Mouse (Mus musculus) gastrocnemius, adult 18-20 months (tissue): ENCODE results near the gene Sox5. TPM values are rescaled to one million over a fixed set of nuclear protein-coding genes. Genes with fewer than 3 reads are reported as not detected.

ENCODE experiments used
- DNase-seq: peaks from one replicate; pipeline ENCODE4 v3.0.0; 2021; ENCODE audit warnings: low spot score
- total RNA-seq, 2 experiments: library from RNA; stranded (reverse); gene quantifications; 2 replicates each; pipeline ENCODE4 v1.2.3; 2021

The Sox5 gene
- total RNA-seq, 2 experiments from 2014 or later, result 1.1 to 1.3 TPM

GRCm38 (mm10) chr6:144584074-144584840 lies 197.5 kb downstream of the Sox5 start:
- DNase-seq, result no peak

GRCm38 (mm10) chr6:144579301-144579700 lies 202.5 kb downstream of the Sox5 start:
- DNase-seq, result no peak

DNA sequence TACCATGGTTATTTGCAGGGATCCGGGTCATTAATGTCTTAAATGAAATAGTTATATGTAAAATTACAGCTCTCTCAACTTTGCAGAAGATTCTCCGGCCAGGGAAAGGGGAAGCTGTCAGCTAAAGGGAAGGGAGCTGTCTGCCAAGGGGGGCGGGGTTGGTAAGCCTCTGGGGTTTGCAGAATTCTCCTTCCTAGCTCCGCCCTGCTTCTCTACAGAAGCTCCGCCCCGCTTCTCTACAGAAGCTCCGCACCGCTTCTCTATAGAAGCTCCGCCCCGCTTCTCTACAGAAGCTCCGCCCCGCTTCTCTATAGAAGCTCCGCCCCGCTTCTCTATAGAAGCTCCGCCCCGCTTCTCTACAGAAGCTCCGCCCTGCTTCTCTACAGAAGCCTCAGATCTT lies 210.9 kb downstream of the Sox5 start:
- DNase-seq, result peak; percentile 1

DNA sequence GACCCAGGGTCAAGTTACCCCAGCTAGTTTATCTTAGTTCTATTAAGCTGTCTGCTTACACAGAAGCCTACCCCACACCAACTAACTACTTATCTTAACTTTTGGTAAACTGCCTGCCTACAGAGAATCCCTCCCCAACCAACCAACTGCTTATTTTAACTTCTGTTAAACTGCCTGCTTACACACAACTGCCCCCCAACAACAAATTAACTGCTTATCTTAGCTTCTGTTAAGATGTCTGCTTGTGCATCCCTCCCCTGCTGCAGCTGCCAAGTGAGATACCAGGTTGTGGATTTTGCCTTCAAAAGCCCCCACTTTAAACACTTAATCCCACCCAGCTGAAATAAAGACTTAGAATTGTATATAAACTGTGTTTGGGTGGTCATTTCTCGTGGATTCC lies 215.9 kb downstream of the Sox5 start:
- DNase-seq, result no peak

DNA sequence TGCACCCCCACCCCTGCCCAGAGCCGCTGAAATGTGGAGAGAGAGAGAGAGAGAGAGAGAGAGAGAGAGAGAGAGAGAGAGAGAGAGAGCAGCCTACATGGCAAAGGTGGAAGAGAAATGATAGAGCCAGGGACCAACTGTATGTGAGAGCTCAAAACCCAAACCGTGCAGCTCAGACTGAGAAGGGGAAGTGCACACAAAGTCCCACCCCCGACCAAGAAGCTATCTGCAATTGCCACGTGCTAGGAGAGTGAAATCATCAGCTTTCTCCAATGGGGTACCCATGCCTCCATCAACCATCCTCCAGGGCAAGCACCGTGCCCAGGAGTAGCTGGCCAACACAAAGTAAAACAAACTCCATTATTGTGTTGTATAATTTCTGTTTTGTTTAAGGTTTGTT lies 220.1 kb downstream of the Sox5 start:
- no peak for DNase-seq

- no peak for DNase-seq
These were observed 221.6 kb downstream of the Sox5 start for GRCm38 (mm10) chr6:144560211-144560610.

- no peak for DNase-seq
These were observed 228.3 kb downstream of the Sox5 start for GRCm38 (mm10) chr6:144553476-144553875.

- no peak for DNase-seq
These were observed 232.8 kb downstream of the Sox5 start for GRCm38 (mm10) chr6:144548991-144549390.

- DNase-seq, result no peak
These were observed 234.6 kb downstream of the Sox5 start for GRCm38 (mm10) chr6:144547141-144547540.

DNA sequence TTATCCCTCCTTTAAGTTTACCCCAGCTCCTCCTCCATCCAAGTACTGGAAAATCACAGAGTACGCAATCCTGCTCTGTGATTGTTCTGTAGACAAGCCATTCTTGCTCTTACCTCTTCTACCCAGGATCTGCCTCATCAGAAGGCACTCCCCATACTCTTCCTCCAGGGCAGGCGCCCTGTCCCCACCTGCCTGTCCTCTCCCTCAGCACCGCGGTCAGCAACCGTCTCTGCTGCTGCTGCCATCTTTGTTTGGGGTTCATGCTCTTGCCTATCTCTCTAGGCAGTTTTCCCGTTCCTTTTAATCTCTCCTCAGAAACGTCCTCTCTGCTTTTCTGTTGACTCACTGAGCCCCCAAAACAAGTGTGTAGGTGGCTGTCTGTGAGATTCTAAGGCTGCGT lies 236.2 kb downstream of the Sox5 start:
- no peak for DNase-seq

GRCm38 (mm10) chr6:144541316-144541715 lies 240.5 kb downstream of the Sox5 start:
- no peak for DNase-seq

GRCm38 (mm10) chr6:144539439-144540192 lies 242.2 kb downstream of the Sox5 start:
- DNase-seq, result no peak

- no peak for DNase-seq
These were observed 258.3 kb downstream of the Sox5 start for GRCm38 (mm10) chr6:144523479-144523878.

DNA sequence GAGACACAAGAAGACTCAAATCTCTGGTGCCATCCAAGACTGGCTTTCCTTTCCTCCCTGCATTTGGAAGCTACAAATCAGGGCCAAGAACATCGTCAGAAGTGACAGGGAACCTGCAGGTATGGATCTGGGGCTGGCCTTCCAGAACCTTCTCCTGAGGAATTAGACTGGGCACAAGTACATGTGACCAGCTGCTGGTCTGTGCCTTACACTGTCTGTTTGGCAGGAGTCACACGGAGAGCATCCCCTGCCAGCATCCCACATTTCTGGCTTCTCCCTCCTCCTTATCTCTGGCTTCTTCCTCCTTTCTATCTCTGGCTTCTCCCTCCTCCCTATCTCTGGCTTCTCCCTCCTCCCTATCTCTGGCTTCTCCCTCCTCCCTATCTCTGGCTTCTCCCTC lies 263.0 kb downstream of the Sox5 start:
- DNase-seq, result no peak

DNA sequence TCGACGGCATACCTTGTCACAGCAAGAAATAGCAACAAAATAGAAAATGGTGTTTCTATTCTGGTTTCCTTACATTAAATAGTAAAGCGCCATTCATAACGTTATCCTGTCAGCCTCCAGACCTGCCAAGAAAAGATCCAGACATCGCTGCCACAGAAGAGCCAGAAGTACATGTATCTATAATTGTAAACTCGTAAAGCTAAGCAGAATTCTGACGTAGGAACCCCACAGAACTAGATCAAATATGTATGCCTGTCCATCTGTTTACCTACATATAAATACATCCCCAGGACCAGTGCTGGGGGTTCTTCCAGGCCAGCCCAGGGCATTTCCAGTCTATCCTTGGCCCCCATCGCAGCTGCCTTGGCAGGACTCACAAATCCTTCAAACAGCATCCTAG lies 265.9 kb downstream of the Sox5 start:
- no peak for DNase-seq

DNA sequence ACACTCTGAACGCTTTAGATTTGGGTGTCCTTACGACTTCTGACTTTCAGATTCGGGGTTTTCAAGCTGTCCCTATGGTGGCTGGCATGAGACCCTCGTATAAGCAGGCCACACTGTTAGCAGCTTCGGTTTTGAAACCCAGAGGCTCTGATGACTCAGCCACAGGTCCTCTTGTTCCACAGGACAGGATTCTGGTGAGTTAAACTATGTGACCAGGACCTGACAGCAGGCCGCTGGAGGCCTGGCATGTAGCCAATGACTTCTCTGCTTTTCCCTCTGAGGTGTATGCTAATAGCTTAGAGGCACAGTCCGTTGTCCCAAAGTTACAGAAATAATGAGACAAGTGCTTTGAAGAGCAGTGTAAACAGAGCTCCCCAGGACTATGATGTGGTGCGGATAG lies 268.0 kb downstream of the Sox5 start:
- DNase-seq, result peak; percentile 3

DNA sequence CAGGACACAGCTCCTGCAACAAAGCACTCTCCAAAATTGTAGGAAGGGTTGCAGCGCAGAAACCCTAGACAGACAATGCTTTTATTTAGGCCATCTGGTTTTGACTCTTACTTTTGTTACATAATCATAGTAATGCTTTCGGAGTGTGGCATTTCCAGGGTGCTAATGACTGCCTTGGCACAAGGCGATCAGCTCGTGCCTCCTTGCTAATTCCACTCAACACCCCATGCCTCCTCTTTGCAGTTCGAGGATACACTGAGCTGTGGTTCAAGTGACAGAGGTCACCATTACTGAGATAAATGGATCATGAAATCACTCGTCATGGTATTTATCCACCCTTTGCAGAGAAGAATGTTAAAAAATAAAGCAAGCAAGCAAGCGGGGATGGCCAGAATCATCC lies 269.9 kb downstream of the Sox5 start:
- DNase-seq, result no peak

GRCm38 (mm10) chr6:144510147-144510546 lies 271.6 kb downstream of the Sox5 start:
- DNase-seq, result no peak

- DNase-seq, result no peak
These were observed 277.6 kb downstream of the Sox5 start for GRCm38 (mm10) chr6:144504197-144504551.

DNA sequence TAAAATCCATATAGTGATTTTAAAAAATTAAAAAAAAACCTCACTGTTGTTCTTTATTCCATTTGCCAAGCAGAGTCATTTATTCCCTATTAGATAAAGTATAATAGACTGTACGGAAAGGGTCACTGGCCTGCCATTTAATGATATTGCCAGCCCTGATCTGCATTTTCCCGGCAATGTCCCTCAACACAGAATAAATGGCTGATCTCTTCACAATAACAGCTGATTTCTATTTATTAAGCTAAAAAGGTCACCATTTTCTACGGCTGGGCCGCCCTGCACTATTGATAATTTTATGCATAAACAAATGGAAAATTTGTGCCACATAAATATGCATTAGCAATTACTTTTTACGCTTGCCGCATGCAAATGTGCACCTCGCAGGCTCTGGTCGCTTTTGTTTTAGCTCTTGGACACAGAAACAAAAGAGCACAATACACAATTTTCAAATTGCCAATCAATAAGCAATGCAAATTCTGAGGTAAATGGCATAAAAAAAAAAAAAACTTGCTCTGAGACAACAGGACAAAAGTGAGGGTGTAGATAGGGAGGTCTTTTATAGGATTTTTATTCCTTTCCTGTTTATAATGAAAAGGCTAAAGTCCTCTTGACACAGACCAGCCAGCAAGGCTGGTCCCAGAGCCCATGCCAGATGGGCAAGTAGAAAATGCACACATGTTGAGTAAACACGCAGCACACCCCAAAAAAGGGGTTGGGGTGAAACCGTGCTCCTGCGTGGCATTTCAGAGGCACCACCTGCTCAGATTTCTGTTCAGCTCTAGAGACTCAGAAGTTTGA lies 278.2 kb downstream of the Sox5 start:
- DNase-seq, result no peak

DNA sequence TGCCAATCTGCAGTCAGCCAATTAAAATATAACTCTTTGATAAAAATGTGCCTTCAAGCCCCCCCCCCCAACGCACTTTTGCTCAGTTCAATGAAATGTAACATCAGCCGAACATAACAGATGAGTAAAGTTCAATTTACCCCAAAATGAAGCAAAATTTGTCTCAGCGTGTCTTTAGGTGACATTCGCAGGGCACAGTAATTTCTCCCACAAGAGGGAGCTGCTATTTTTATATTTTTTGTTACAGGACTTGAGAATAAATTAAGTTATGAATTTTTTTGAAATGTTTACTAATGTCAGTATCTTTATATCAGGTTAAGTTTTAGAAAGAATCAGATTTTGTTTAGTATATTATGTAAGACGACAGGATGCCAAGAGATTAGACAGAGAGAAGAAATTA lies 280.3 kb downstream of the Sox5 start:
- DNase-seq, result no peak

DNA sequence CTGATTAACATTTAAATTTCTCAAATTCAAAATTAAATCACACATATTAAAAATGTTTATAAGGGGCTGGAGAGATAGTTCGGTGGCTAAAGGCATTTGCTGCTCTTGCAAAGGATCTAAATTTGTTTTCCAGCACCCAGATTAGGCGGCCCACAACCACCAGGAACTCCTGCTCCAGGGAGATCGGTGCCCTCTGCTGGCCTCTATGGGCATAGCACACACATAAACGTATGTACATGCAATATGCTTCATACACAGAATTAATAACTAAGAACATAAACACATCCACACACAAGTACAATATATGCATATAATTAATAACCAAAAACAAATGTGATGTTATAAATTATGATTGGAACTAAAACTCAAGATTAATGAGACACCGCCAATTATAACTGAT lies 283.6 kb downstream of the Sox5 start:
- no peak for DNase-seq
